Mouse (Mus musculus) heart, postnatal 25 days (tissue): ENCODE measurements around the gene Pecam1. TPM values are rescaled to one million over a fixed set of nuclear protein-coding genes. Genes with fewer than 3 reads are reported as not detected.
"Not testable (repeated sequence)": the region's sequence is repeated elsewhere in the genome, so short reads cannot be mapped to it uniquely, and the experiment has no call there.

Source experiments
- DNase-seq: peaks from one replicate; pipeline ENCODE4 v3.0.0; 2022; ENCODE audit warnings: low spot score
- intact Hi-C: fragments of 180-260 bp; cut with DNase I; formaldehyde crosslinking; loops from one replicate; pipeline ENCODE4 v1.15.1; 2025
- total RNA-seq, 2 experiments: library from RNA; stranded (reverse); gene quantifications; 2 replicates each; pipeline ENCODE4 v1.2.3; 2021

Gene Pecam1
- total RNA-seq, 2 experiments from 2014 or later: 127 to 139 TPM

GRCm38 (mm10) chr11:106648347-106648746 lies 102.1 kb downstream of the Pecam1 start:
- DNase-seq: peak; percentile 54
- intact Hi-C loops: loop anchor here (1.0 to 5.0 kb wide), 2 partner anchors 34 to 94 kb away; no protein-coding TSS in a partner anchor

GRCm38 (mm10) chr11:106642966-106643637 lies 107.3 kb downstream of the Pecam1 start:
- intact Hi-C loops: no loop called here

GRCm38 (mm10) chr11:106641580-106641979 lies 108.8 kb downstream of the Pecam1 start:
- DNase-seq: no peak
- intact Hi-C loops: no loop called here

More at GRCm38 (mm10) chr11:106642966-106643637, 107.3 kb downstream of the Pecam1 start:
- DNase-seq: no peak

GRCm38 (mm10) chr11:106640059-106640458 lies 110.4 kb downstream of the Pecam1 start:
- intact Hi-C loops: no loop called here
- DNase-seq: no peak

GRCm38 (mm10) chr11:106639356-106639692 lies 111.1 kb downstream of the Pecam1 start:
- no peak for DNase-seq
- intact Hi-C loops: no loop called here

- DNase-seq: no peak
- intact Hi-C loops: no loop called here
Observed at GRCm38 (mm10) chr11:106638551-106639355, 111.7 kb downstream of the Pecam1 start.

GRCm38 (mm10) chr11:106637754-106638153 lies 112.7 kb downstream of the Pecam1 start:
- intact Hi-C loops: no loop called here
- no peak for DNase-seq

- intact Hi-C loops: no loop called here
- DNase-seq: no peak
Observed at GRCm38 (mm10) chr11:106635946-106636345, 114.5 kb downstream of the Pecam1 start.

- DNase-seq, intact Hi-C loops: not testable (repeated sequence)
Observed at GRCm38 (mm10) chr11:106634175-106634574, 116.3 kb downstream of the Pecam1 start.

DNA sequence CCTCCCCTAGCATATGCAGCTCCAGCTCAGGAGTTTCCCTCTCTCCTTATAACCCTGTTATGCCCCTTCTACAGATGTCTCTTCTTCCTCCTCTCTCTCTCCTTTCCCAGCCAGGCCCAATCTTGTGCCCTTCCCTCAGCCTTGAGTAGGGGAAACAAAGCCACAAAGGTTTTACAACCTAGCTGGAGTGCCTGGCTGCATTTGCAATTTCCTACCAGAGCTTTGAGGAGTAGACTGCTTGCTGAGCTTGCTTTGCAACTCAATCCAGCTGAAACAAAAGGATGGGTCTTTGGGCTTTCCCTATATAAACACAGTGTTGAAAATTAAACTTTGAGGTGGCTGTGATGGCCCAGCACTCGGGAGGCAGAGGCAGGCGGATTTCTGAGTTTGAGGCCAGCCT lies 117.0 kb downstream of the Pecam1 start:
- intact Hi-C loops: no loop called here
- DNase-seq: no peak

DNA sequence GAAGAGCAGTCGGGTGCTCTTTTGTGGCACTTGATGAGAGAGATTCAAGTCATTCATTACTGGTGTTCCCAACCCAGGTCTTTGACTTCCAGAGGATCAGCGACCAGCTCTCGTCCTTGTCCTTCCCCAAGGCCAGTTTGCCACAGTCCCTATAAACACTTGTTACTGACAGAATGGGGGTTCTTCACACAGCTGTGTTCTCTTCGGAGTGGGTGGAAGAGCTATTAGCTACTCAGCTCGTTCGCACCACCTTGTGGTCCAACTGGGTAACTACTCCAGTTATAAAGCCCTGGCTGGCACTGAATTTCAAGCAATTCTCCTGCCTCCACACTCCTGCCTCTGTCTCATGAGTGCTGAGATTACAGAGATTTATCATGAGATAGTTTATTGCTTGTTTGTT lies 122.7 kb downstream of the Pecam1 start:
- intact Hi-C loops: loop anchor here (1.0 to 5.0 kb wide), 3 partner anchors 90 to 209 kb away; no protein-coding TSS in a partner anchor
- DNase-seq: peak; percentile 18

GRCm38 (mm10) chr11:106625577-106625976 lies 124.9 kb downstream of the Pecam1 start:
- no peak for DNase-seq
- intact Hi-C loops: loop anchor here (5.0 kb wide), 1 partner anchor 88 kb away; no protein-coding TSS in a partner anchor

DNA sequence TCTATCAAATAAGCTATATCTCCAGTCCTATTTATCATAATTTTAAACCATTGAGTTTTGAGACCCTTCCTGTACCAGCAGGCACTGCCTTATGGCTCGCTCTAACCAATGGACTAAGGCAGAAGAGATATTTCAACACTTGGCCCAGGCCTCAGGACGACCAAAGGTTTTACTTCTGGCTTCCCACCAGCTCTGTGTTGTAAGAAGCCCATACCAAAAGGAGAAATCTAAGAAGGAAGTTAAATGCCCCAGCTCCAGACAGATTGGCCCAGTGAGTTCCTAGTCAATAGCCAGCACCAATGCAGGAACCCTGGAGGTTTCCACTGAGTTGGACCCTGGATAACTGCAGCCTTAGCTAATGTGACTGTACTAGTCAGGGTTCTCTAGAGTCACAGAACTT lies 126.8 kb downstream of the Pecam1 start:
- no peak for DNase-seq
- intact Hi-C loops: no loop called here

- DNase-seq: no peak
- intact Hi-C loops: no loop called here
Observed at GRCm38 (mm10) chr11:106622056-106622455, 128.4 kb downstream of the Pecam1 start.

GRCm38 (mm10) chr11:106618768-106619167 lies 131.7 kb downstream of the Pecam1 start:
- intact Hi-C loops: loop anchor here (10.0 kb wide), 1 partner anchor 344 kb away; the partner anchor contains the start of genes Smarcd2 and Tcam1
- not testable (repeated sequence) for DNase-seq

GRCm38 (mm10) chr11:106617821-106618580 lies 132.4 kb downstream of the Pecam1 start:
- intact Hi-C loops: loop anchor here (10.0 kb wide), 1 partner anchor 343 kb away; the partner anchor contains the start of genes Smarcd2 and Tcam1
- DNase-seq: no peak

DNA sequence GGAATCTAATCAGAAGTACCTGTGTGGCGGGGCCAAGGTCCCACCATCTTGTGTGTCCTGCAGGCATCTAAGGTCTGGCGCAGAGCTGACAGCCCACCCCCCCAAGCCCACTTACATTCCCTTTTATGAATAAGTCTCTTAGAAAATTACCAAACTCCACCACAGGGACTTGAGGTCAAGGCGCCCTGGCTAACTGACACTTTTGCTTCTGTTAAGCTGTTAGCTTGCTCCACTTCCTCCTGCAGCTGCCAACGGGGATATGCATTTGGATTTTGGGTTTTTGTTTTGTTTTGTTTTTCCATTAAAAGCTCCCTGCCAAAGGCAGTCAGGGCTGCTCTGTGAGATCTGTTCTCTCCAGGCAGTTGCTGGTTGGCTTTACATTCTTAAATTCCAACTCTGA lies 134.9 kb downstream of the Pecam1 start:
- intact Hi-C loops: loop anchor here (10.0 kb wide), 1 partner anchor 341 kb away; the partner anchor contains the start of genes Smarcd2 and Tcam1
- no peak for DNase-seq

GRCm38 (mm10) chr11:106614339-106614645 lies 136.1 kb downstream of the Pecam1 start:
- intact Hi-C loops: loop anchor here (5.0 to 10.0 kb wide), 3 partner anchors 112 to 339 kb away; partner anchors contain the start of genes Smarcd2 and Tcam1
- DNase-seq: no peak

GRCm38 (mm10) chr11:106613638-106614338 lies 136.6 kb downstream of the Pecam1 start:
- intact Hi-C loops: loop anchor here (5.0 to 10.0 kb wide), 3 partner anchors 111 to 339 kb away; partner anchors contain the start of genes Smarcd2 and Tcam1
- DNase-seq: no peak
